Mouse (Mus musculus) hindbrain, embryonic 16.5 days (tissue): ENCODE measurements around the gene Gm3183. TPM values are rescaled to one million over a fixed set of nuclear protein-coding genes. Genes with fewer than 3 reads are reported as not detected.
"Not testable (repeated sequence)": the region's sequence is repeated elsewhere in the genome, so short reads cannot be mapped to it uniquely, and the experiment has no call there.

Source experiments
- ATAC-seq: fragments of 200-750 bp; cut with Nextera tagmentation; 2 replicates; pipeline ENCODE4 v1.8.0; 2017; ENCODE audit warnings: moderate TSS enrichment, moderate library complexity
- H3K27ac ChIP-seq: fragments of 300-500 bp; sonication (generic); 2 replicates; pipeline ENCODE4 v1.5.1; 2014; ENCODE audit warnings: low read depth, mild to moderate bottlenecking, control low read depth, low read length, moderate library complexity
- H3K27me3 ChIP-seq: fragments of 300-500 bp; sonication (generic); replicated peaks from 2 replicates; pipeline ENCODE4 v1.6.1; 2014; ENCODE audit warnings: low read length; ENCODE audit not compliant: control insufficient read depth, insufficient read depth
- H3K36me3 ChIP-seq: fragments of 300-500 bp; sonication (generic); 2 replicates; pipeline ENCODE4 v1.6.1; 2014; ENCODE audit warnings: mild to moderate bottlenecking, low read length, moderate library complexity, mixed read lengths; ENCODE audit not compliant: control insufficient read depth, insufficient read depth
- H3K4me1 ChIP-seq: fragments of 300-500 bp; sonication (generic); 2 replicates; pipeline ENCODE4 v1.6.1; 2014; ENCODE audit warnings: low read depth, low read length; ENCODE audit not compliant: control insufficient read depth, insufficient read depth
- H3K4me2 ChIP-seq: fragments of 300-500 bp; sonication (generic); 2 replicates; pipeline ENCODE4 v1.6.1; 2014; ENCODE audit warnings: mild to moderate bottlenecking, low read length, control low read depth, moderate library complexity
- H3K4me3 ChIP-seq: fragments of 300-500 bp; sonication (generic); 2 replicates; pipeline ENCODE4 v1.5.1; 2014; ENCODE audit warnings: mild to moderate bottlenecking, low read length, control low read depth, moderate library complexity
- H3K9ac ChIP-seq: fragments of 300-500 bp; sonication (generic); 2 replicates; pipeline ENCODE4 v1.6.1; 2014; ENCODE audit warnings: low read depth, mild to moderate bottlenecking, control low read depth, low read length, moderate library complexity
- H3K9me3 ChIP-seq: fragments of 300-500 bp; sonication (generic); 2 replicates; pipeline ENCODE4 v1.6.1; 2014; ENCODE audit warnings: mild to moderate bottlenecking, low read length, moderate library complexity; ENCODE audit not compliant: control insufficient read depth
- WGBS: fragments of 180-500 bp; shearing (Covaris S2); extraction: QIAGEN DNeasy Blood & Tissue Kit; methylation state at CpG from one replicate; pipeline ENCODE4 v1.1.7; 2014; 5-methylcytosine and 5-hydroxymethylcytosine counted together
- polyA plus RNA-seq: library from polyadenylated mRNA; unstranded; fragments of >200 nt; fragmentation: Nextera tagmentation; extraction: Ambion mirVana; gene quantifications from 2 replicates; pipeline ENCODE4 v1.2.1, GENCODE M21; 2015

Gene Gm3183
- polyA plus RNA-seq: not detected in 2 replicates

- not testable (repeated sequence) for H3K9me3 ChIP-seq, H3K4me1 ChIP-seq, H3K36me3 ChIP-seq, H3K27me3 ChIP-seq, ATAC-seq, H3K9ac ChIP-seq, H3K27ac ChIP-seq, H3K4me2 ChIP-seq, H3K4me3 ChIP-seq
- WGBS: no CpG with 5 or more reads among the region's 1 CpGs
Measured at GRCm38 (mm10) chr5:94865136-94865535, at the start of gene Gm3183. TSS of gene Gm3183 (plus strand) at chr5:94865436.

Other genes with a start within 250 kb of the Gm3183 start
- not detected in 2 replicates for gene Gm3147, start 249.1 kb upstream of the Gm3183 start, polyA plus RNA-seq
- gene Gm6509, start 241.5 kb upstream of the Gm3183 start, polyA plus RNA-seq: not detected in 2 replicates
- gene Gm6205, start 217.1 kb upstream of the Gm3183 start, polyA plus RNA-seq: not detected in 2 replicates
- not detected in 2 replicates for gene Gm6367, start 123.2 kb downstream of the Gm3183 start, polyA plus RNA-seq
- not detected in 2 replicates for gene Gm7942, start 241.5 kb downstream of the Gm3183 start, polyA plus RNA-seq